Mouse (Mus musculus): ENCODE data around the gene Gm17545.

DNA sequence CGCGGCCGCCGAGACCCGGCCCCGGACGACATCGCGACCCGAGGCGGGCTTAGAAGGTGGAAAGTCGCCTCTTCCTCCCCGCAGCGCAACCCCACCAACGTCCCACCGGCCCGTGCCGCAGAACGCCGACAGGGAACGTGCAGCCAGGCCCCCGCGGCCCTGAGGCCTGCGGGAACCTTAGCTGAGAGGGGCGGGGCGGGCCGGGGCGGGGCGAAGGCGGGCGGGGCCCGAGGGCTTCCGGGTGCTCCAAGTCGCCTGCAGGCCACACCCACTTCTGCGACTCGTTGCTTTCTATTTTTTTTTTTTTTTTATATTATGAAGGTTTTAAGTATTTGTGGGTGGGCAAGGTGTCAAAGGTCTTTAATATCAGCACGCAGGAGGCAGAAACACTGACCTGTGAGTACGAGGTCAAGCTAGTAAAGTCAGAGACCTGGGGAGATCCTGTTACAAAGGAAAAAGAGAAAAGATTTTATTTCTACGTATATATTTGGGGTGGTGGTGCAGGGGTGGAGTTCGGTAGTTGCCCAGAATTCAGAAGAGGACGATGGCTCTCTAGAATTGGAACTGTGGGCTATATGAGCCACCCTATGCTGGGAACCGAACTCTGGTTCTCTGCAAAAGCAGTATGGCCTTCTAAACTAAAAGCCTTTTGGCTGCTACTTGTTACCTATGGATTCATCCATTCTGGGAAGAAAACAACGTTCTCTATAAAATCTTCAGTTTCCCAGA lies 14.2 kb downstream of the Gm17545 start:
- TF ChIP-seq CTCF (IDR thresholded peaks at IDR 0.05; ENCODE audit: low read depth, low read length) (no peak), POLR2A (IDR thresholded peaks at IDR 0.05; ENCODE audit: borderline replicate concordance, low read depth, low read length) (peak; percentile 94)

All from bone marrow macrophage, adult 2 months (primary cell).